Mouse (Mus musculus): ENCODE data around the gene Ina. TPM values are rescaled to one million over a fixed set of nuclear protein-coding genes. Genes with fewer than 3 reads are reported as not detected.

Gene Ina
- total RNA-seq, 2 experiments from 2014 or later = 170 to 180 TPM

- 0 out of 2 replicates have a peak, but pooled peaks have one; percentile 13 for TF ChIP-seq CTCF (conservative IDR thresholded peaks at IDR 0.05)
- no peak overlapping the region for H3K4me3 ChIP-seq
- no peak for DNase-seq (ENCODE audit: low spot score in 2 of 2)
- peak overlapping the region; percentile 62; the same call in 1 of the 2 replicates for H3K27ac ChIP-seq
Observed at GRCm38 (mm10) chr19:47031770-47032169, 17.3 kb downstream of the Ina start.

GRCm38 (mm10) chr19:47034916-47035315 lies 20.4 kb downstream of the Ina start:
- no peak overlapping the region for H3K4me3 ChIP-seq
- no peak for TF ChIP-seq CTCF (conservative IDR thresholded peaks at IDR 0.05)
- H3K27ac ChIP-seq = no peak overlapping the region
- DNase-seq (ENCODE audit: low spot score in 2 of 2) = no peak

GRCm38 (mm10) chr19:47036596-47036995 lies 22.1 kb downstream of the Ina start:
- no peak overlapping the region for H3K4me3 ChIP-seq
- no peak for TF ChIP-seq CTCF (conservative IDR thresholded peaks at IDR 0.05)
- H3K27ac ChIP-seq = no peak overlapping the region
- no peak for DNase-seq (ENCODE audit: low spot score in 2 of 2)

DNA sequence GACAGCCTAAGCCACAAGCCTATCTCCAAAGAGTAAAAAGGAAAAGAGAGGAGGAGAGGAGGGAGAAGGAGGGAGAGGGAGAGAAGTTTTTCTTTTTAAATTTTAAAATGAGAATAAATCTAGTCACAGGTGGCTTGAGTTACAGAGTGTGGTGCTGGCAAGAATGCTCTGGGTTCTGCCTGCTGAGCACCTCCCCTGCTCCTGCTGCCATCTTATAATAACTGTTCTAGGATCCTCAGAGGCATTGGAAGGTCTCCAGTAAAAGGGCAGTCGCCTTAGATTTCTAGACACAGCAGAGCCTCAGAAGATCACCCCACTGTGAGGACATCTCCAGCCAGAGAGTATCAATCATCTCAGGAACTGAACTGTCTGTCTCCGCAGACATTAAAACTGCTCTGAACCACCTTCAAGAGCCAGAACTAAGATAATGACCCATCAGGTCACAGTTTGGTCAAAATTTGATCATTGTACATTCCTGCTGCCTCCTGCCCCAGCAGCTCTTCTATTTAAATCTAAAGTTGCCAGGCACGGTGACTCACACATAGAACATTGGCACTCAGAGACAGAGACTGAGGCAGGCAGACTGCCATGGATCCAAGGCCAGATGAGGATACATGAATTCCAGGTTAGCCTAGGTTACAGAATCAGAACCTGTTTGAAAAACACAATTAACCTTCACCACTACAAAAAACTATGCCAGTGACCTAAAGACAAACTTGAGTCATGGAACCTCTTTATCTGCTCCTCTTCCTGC lies 26.4 kb downstream of the Ina start:
- no peak for TF ChIP-seq CTCF (conservative IDR thresholded peaks at IDR 0.05)
- H3K4me3 ChIP-seq = no peak overlapping the region
- DNase-seq (ENCODE audit: low spot score in 2 of 2) = peak; percentile 26 to 44
- peak overlapping the region; percentile 76 for H3K27ac ChIP-seq

DNA sequence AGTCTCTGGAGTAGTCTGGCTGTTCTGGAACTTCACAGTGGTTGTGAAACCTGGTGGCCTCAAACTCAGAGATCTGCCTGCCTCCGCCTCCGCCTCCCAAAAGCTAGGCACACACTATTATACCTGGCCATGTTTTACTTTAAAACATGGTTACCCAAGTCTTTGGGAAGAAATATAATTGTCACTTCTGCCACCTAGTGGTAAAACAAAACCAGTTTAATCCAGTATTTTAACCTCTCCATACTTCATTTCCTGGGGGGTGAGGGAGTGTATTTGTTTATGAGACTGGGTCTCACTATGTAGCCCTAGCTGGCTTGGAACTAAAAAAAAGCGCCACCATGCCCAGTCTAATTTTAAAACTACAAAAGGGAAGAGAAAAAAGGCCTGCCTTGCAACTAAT lies 29.1 kb downstream of the Ina start:
- TF ChIP-seq CTCF (conservative IDR thresholded peaks at IDR 0.05) = peak; percentile 75
- Histone ChIP-seq H3K4me3 (no peak overlapping the region), H3K27ac (no peak overlapping the region)
- no peak for DNase-seq (ENCODE audit: low spot score in 2 of 2)

- Histone ChIP-seq H3K27ac (no peak overlapping the region), H3K4me3 (no peak overlapping the region)
- peak; percentile 60 for TF ChIP-seq CTCF (conservative IDR thresholded peaks at IDR 0.05)
- DNase-seq (ENCODE audit: low spot score in 2 of 2) = no peak
Observed at GRCm38 (mm10) chr19:47046343-47046742, 31.8 kb downstream of the Ina start.

DNA sequence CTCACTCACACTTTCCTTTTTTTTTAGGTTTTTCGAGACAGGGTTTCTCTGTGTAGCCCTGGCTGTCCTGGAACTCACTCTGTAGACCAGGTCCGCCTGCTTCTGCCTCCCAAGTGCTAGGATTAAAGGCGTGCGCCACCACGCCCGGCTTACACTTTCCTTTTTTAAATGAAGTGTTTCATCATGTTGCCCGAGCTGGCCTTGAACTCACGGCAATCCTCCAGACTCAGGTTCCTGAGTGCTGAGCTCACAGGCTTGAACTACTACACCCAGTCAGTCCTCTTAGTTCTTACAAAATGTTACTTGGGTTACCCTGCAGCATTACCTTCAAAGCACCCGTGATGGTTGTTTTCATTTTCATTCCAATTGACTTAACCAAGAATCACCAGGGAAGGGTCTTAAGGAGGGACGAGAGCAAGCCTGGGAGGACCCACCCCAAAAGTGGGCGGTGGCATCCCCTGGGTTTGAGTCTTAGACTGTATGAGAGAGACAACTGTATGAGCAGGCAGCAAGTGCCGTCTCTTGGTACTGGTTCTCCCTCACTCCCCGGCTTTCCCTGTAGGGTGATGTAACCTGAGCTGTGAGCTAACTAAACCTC lies 32.8 kb downstream of the Ina start:
- DNase-seq (ENCODE audit: low spot score in 2 of 2) = no peak
- Histone ChIP-seq H3K4me3 (no peak overlapping the region), H3K27ac (no peak overlapping the region)
- TF ChIP-seq CTCF (conservative IDR thresholded peaks at IDR 0.05) = no peak

- DNase-seq (ENCODE audit: low spot score in 2 of 2) = no peak
- no peak overlapping the region for H3K27ac ChIP-seq
- TF ChIP-seq CTCF (conservative IDR thresholded peaks at IDR 0.05) = no peak
- no peak overlapping the region; the same call in 1 of the 2 replicates for H3K4me3 ChIP-seq
Observed at GRCm38 (mm10) chr19:47049061-47049460, 34.6 kb downstream of the Ina start.

DNA sequence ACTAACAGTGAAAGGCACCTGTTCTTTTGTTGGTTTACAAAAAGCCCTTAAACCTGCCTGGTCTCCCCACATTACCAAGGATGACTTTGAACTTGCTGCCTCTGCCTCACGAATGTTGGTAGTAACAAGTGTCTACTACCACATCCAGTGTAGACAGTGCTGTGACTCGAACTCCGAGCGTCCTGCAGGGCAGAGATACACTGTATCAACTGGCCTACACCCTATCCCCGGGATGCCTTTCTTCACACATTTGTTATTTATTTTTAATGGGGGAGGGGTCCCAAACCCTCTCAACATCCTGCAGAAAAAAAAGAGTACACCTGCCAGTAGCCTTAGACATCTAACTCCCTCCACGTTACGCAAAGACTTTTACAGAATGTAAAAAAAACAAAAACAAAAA lies 35.3 kb downstream of the Ina start:
- Histone ChIP-seq H3K27ac (no peak overlapping the region), H3K4me3 (peak overlapping the region; percentile 71)
- no peak for TF ChIP-seq CTCF (conservative IDR thresholded peaks at IDR 0.05)
- no peak for DNase-seq (ENCODE audit: low spot score in 2 of 2)

DNA sequence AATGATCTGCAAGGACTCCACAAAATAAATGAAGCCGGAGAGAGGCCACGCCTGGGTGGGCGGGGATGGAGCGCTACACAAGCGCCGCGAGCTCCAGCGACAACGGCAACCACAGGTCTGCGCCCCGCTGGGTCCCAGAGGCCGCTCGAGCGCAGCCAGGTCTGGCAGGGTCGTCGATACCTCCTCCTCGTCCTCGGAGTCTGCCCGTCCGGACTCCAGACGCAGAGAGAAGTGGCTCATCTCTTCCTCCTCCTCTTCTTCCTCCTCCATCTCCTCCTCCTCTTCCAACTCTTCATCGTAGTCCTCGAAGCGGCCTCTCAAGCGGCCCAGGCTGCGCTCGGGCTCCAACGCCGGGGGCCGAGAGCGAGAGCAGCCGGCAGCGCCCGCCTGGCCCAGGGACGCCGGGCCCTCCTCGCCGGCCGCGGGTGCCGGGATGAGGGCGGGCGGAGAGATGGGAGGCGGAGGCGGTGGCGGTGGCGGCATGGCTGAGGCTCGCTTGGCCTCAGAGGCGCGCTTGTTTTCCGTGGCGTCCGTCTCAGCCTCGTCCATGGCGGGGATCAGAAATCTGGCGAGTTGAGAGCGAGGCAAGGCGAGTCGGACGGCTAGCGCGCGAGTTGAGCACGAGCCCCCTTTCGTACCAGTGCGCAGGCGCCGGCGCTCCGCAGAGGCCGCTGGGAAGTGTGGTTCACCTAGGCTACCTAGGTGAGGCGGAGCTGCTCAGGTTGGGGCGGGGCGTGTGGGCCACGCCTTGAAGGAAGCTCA lies 36.0 kb downstream of the Ina start, which contains the start of gene Pcgf6:
Gene Pcgf6, minus strand, starts transcription at position 636 of the 762 bp plus-strand sequence.
- Histone ChIP-seq H3K27ac (peak within 1 kb of the TSS; percentile 92), H3K4me3 (peak within 1 kb of the TSS; percentile 71)
- peak; percentile 78 to 85 for DNase-seq (ENCODE audit: low spot score in 2 of 2)
- peak; percentile 23 for TF ChIP-seq CTCF (conservative IDR thresholded peaks at IDR 0.05)

GRCm38 (mm10) chr19:47052927-47053326 lies 38.4 kb downstream of the Ina start:
- no peak for DNase-seq (ENCODE audit: low spot score in 2 of 2)
- Histone ChIP-seq H3K27ac (no peak overlapping the region), H3K4me3 (no peak overlapping the region)
- TF ChIP-seq CTCF (conservative IDR thresholded peaks at IDR 0.05) = no peak

GRCm38 (mm10) chr19:47053471-47053870 lies 39.0 kb downstream of the Ina start:
- DNase-seq (ENCODE audit: low spot score in 2 of 2) = no peak
- TF ChIP-seq CTCF (conservative IDR thresholded peaks at IDR 0.05) = no peak

GRCm38 (mm10) chr19:47057684-47058083 lies 43.2 kb downstream of the Ina start:
- TF ChIP-seq CTCF (conservative IDR thresholded peaks at IDR 0.05) = no peak
- no peak overlapping the region for H3K27ac ChIP-seq
- no peak overlapping the region for H3K4me3 ChIP-seq
- no peak for DNase-seq (ENCODE audit: low spot score in 2 of 2)

More at GRCm38 (mm10) chr19:47053471-47053870, 39.0 kb downstream of the Ina start:
- Histone ChIP-seq H3K27ac (no peak overlapping the region), H3K4me3 (no peak overlapping the region)

Measured in layer of hippocampus, adult 2 months (tissue).